Mouse (Mus musculus) liver, postnatal 0 days (tissue): ENCODE data around the gene Trmu.

ENCODE experiments used
- CTCF ChIP-seq: sonication (generic); IDR thresholded peaks from 2 replicates; pipeline ENCODE4 v1.5.1; 2016; ENCODE audit warnings: antibody characterized with exemption, low read depth
- EP300 ChIP-seq: IDR thresholded peaks from 2 replicates; pipeline ENCODE4 v1.6.1; 2016; ENCODE audit warnings: antibody characterized with exemption, low read depth, mild to moderate bottlenecking

- TF ChIP-seq CTCF (no peak), EP300 (no peak)
These were observed 18.0 kb downstream of the Trmu start for GRCm38 (mm10) chr15:85897113-85897512.
